Mouse (Mus musculus): Measurements from ENCODE around the gene Gm10096. TPM values are rescaled to one million over a fixed set of nuclear protein-coding genes. Genes with fewer than 3 reads are reported as not detected.

Gene Gm10096
- not detected for polyA plus RNA-seq (2015; fragmentation: Illumina TruSeq; extraction: RNeasy Lipid Tissue Mini Kit (QIAGEN cat#74804); ENCODE audit: insufficient read depth, low replicate concordance)

DNA sequence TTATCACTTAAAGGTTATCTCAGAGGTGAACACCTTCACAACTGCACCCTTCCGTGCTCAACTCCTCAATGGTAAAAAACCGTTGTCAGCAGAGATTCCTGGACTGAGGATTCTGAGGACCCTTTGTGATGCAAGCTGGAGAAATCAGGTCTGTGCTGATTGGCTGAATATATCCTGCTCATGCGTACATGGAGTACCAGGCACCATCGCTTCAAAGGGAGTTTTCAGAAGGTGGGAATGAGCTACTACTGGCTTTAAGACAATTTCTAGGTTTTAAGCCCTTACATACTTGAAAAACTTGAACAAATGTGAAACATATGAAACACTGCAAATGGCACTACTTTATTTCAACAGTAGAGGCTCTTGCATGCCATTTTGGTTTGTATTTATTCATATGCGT lies at the start of gene Gm10096:
Gm10096 (minus strand) TSS at position 101 of the 400 bp plus-strand sequence.

